ENCODE assay signal across 19 mouse cellular contexts in genomic region chr3:116414451-116414860, GRCm38 (mm10). TPM values are rescaled to one million over a fixed set of nuclear protein-coding genes. Genes with fewer than 3 reads are reported as not detected.
DNase-seq lines count a peak whose midpoint lies in the region; ATAC-seq and TF ChIP-seq lines count a peak whose summit lies in the region.
"Had no signal": no experiment of that assay in that cellular context is flagged by ENCODE, and none has a peak within 500 bp of the region (broad histone marks: within the 10 kb centered on the region; RNA-seq: fewer than 3 reads in every experiment).

No protein-coding gene starts in this region.

- 56% methylated on average over 3 of the region's 3 CpGs for WGBS in intestine, embryonic 16.5 days
- 61% methylated on average over 3 of the region's 3 CpGs for WGBS in lung, postnatal 0 days
- 70% methylated on average over 3 of the region's 3 CpGs for WGBS in stomach, embryonic 14.5 days
- WGBS in hindbrain, embryonic 12.5 days, result 95% methylated on average over 3 of the region's 3 CpGs

- H3K27ac ChIP-seq in intestine, embryonic 16.5 days (ENCODE audit: low read length), result no peak overlapping the region
- H3K27ac ChIP-seq in lung, postnatal 0 days (ENCODE audit: low read length), result no peak overlapping the region
- H3K27ac ChIP-seq in stomach, embryonic 14.5 days (ENCODE audit: low read length), result no peak overlapping the region
- H3K27ac ChIP-seq in hindbrain, embryonic 12.5 days, result no peak overlapping the region
- H3K27ac ChIP-seq: hindbrain, embryonic 10.5 days; neural tube, embryonic 13.5 days had no signal

- TF ChIP-seq CTCF in lung, postnatal 0 days (IDR thresholded peaks at IDR 0.05), result no peak

- DNase-seq in lung, postnatal 0 days (ENCODE audit: low spot score), result peak; percentile 95
- no peak for DNase-seq in heart, adult 8-10 months (ENCODE audit: low spot score)
- no peak for DNase-seq in thymus, postnatal 4 days
- DNase-seq: adrenal gland, adult 2 months; cerebellum, postnatal 10 days; kidney, adult 18-20 months; kidney, postnatal 14 days; layer of hippocampus, adult 9-11 months; liver, postnatal 0 days; right cerebral cortex, postnatal 14 days had no signal

- no peak overlapping the region for H3K9ac ChIP-seq in intestine, embryonic 16.5 days (ENCODE audit: low read depth, low read length)
- no peak overlapping the region for H3K9ac ChIP-seq in lung, postnatal 0 days (replicated peaks; ENCODE audit: low read depth)
- no peak overlapping the region for H3K9ac ChIP-seq in stomach, embryonic 14.5 days (replicated peaks; ENCODE audit: low read depth, low read length)
- H3K9ac ChIP-seq in hindbrain, embryonic 12.5 days, result no peak overlapping the region
- H3K9ac ChIP-seq: liver, postnatal 0 days; neural tube, embryonic 13.5 days had no signal

- H3K9me3 ChIP-seq in intestine, embryonic 16.5 days (ENCODE audit: control insufficient read depth, low read length), result no peaks in the 10 kb centered on the region
- H3K9me3 ChIP-seq in lung, postnatal 0 days (ENCODE audit: low read length), result no peaks in the 10 kb centered on the region
- H3K9me3 ChIP-seq in stomach, embryonic 14.5 days (ENCODE audit: control insufficient read depth, low read depth, low read length), result no peaks in the 10 kb centered on the region
- H3K9me3 ChIP-seq in hindbrain, embryonic 12.5 days (replicated peaks), result no peaks in the 10 kb centered on the region
- H3K9me3 ChIP-seq: G1E; hindbrain, embryonic 10.5 days; neural tube, embryonic 13.5 days had no signal

- peak; percentile 80 for ATAC-seq in CD4-positive, CD25-positive, alpha-beta regulatory T cell, adult 4 months
- peak; percentile 93 for ATAC-seq in intestine, embryonic 16.5 days
- ATAC-seq in lung, postnatal 0 days, result peak; percentile 95
- ATAC-seq in stomach, embryonic 14.5 days (ENCODE audit: insufficient number of reproducible peaks, insufficient read depth, low FRiP score, low read depth), result peak; percentile 73; the same call in 1 of the 2 replicates
- no peak for ATAC-seq in hindbrain, embryonic 12.5 days (ENCODE audit: low FRiP score)
- ATAC-seq: forebrain, embryonic 14.5 days; liver, postnatal 0 days had no signal

- H3K36me3 ChIP-seq in intestine, embryonic 16.5 days (ENCODE audit: control insufficient read depth, insufficient read depth, low read length), result peaks cover 2% of the 10 kb centered on the region; the same call in 1 of the 2 replicates
- H3K36me3 ChIP-seq in lung, postnatal 0 days (ENCODE audit: insufficient read depth, low read length), result no peaks in the 10 kb centered on the region
- peaks cover 11% of the 10 kb centered on the region for H3K36me3 ChIP-seq in stomach, embryonic 14.5 days (ENCODE audit: control insufficient read depth, insufficient read depth, low read length)
- H3K36me3 ChIP-seq in hindbrain, embryonic 12.5 days, result peaks cover 30% of the 10 kb centered on the region

- no peak overlapping the region for H3K4me3 ChIP-seq in intestine, embryonic 16.5 days (ENCODE audit: low read length)
- H3K4me3 ChIP-seq in lung, postnatal 0 days (ENCODE audit: low read depth, low read length), result no peak overlapping the region
- no peak overlapping the region for H3K4me3 ChIP-seq in stomach, embryonic 14.5 days (ENCODE audit: low read depth, low read length)
- no peak overlapping the region for H3K4me3 ChIP-seq in hindbrain, embryonic 12.5 days
- H3K4me3 ChIP-seq: hindbrain, embryonic 10.5 days; neural tube, embryonic 13.5 days had no signal

- peaks cover 11% of the 10 kb centered on the region for H3K4me1 ChIP-seq in intestine, embryonic 16.5 days (ENCODE audit: control insufficient read depth, insufficient read depth, low read length)
- peaks cover 8% of the 10 kb centered on the region; the same call in 1 of the 2 replicates for H3K4me1 ChIP-seq in lung, postnatal 0 days (ENCODE audit: insufficient read depth, low read depth, low read length)
- peaks cover 18% of the 10 kb centered on the region; the same call in 1 of the 2 replicates for H3K4me1 ChIP-seq in stomach, embryonic 14.5 days (ENCODE audit: control insufficient read depth, insufficient read depth, low read length)
- no peaks in the 10 kb centered on the region for H3K4me1 ChIP-seq in hindbrain, embryonic 12.5 days

- peak; percentile 93 for TF ChIP-seq EP300 in lung, postnatal 0 days (IDR thresholded peaks at IDR 0.05)

- H3K27me3 ChIP-seq in intestine, embryonic 16.5 days (replicated peaks; ENCODE audit: control insufficient read depth, insufficient read depth, low read length), result no peaks in the 10 kb centered on the region
- no peaks in the 10 kb centered on the region for H3K27me3 ChIP-seq in lung, postnatal 0 days (replicated peaks; ENCODE audit: insufficient read depth, low read length)
- H3K27me3 ChIP-seq in stomach, embryonic 14.5 days (ENCODE audit: control insufficient read depth, insufficient read depth, low read length), result no peaks in the 10 kb centered on the region
- H3K27me3 ChIP-seq in hindbrain, embryonic 12.5 days, result no peaks in the 10 kb centered on the region
- H3K27me3 ChIP-seq: neural tube, embryonic 13.5 days had no signal

- H3K4me2 ChIP-seq in intestine, embryonic 16.5 days (ENCODE audit: low read depth, low read length), result no peak overlapping the region
- H3K4me2 ChIP-seq in lung, postnatal 0 days (replicated peaks; ENCODE audit: low read depth, low read length), result peak overlapping the region; percentile 22; the same call in 1 of the 2 replicates
- H3K4me2 ChIP-seq in stomach, embryonic 14.5 days (replicated peaks; ENCODE audit: low read depth, low read length), result no peak overlapping the region
- H3K4me2 ChIP-seq in hindbrain, embryonic 12.5 days (replicated peaks), result no peak overlapping the region
- H3K4me2 ChIP-seq: midbrain, embryonic 11.5 days; neural tube, embryonic 13.5 days had no signal

RNA-seq across cellular contexts. Expression of gene Cdc14a, which starts 9.4 kb away (rescaled TPM):
- 10 to 100 TPM; 10.1 to 10.5 TPM for polyA plus RNA-seq in CD4-positive, CD25-positive, alpha-beta regulatory T cell, adult 4 months (2017; shearing (Covaris generic))
- 5.4 and 5.9 TPM in 2 replicates for polyA plus RNA-seq in intestine, embryonic 16.5 days (2015; fragmentation: Nextera tagmentation; extraction: Ambion mirVana)
- 8.2 and 8.9 TPM in 2 replicates for polyA plus RNA-seq in lung, postnatal 0 days (2015; fragmentation: Nextera tagmentation; extraction: Ambion mirVana)
- polyA plus RNA-seq in stomach, embryonic 14.5 days (2014; fragmentation: Nextera tagmentation; extraction: Ambion mirVana), result 15.4 and 15.7 TPM in 2 replicates
- 13.6 and 15.4 TPM in 2 replicates for polyA plus RNA-seq in hindbrain, embryonic 12.5 days (2016; fragmentation: Nextera tagmentation; extraction: Ambion mirVana)
- total RNA-seq in heart, adult 8-10 months (2022), result 1 to 10 TPM; 3.3 to 4.2 (median 3.7) TPM
